Mouse (Mus musculus) cerebellum, adult 11 months (tissue): ENCODE measurements at regions not wholly inside any gene's neighbourhood (a gene's known extent, or its start where the extent isn't known, plus 50 kb on each side); places are given as distances from the start of the nearest gene placed in this dataset.

Experiments
- DNase-seq: peaks from one replicate; pipeline ENCODE4 v3.0.0; 2022

DNA sequence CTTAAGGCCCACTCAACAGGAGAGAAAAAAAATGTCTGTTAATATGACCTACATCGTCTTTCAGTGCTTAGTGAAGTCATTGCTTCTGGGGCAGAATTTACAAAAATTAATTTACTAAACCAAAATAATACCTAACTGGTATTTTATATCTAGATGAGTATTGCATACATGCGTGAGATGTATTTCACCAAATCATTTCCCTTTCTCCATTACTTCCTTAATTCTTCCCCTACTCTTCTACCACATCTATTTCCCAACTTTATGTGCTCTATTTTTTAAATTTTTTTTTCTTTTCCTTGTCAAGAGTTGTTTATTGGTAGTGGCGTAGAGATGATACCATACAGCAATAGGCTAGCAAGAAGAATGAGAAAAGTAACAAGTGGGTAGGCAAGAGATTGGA lies 536.7 kb downstream of the Flrt2 start:
- DNase-seq = no peak

DNA sequence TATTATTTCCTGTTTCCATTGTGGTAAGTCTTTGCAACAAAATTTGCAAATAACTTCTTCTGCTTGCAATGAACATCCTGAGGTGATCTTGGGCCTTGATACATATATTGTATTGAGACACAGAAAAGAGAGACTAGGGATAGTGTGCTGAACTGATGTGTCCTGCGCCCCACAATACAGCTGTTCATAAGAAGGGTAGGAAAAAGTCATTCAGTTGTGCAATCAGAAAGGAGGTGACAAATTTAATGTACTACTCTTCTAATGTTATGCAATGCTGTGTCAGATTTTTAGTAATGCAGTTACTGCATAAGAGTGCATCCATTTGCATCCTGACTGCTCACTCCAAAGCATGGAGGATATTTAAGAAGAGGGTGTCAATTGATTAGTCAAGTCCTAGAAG lies 543.5 kb downstream of the Flrt2 start:
- DNase-seq = no peak

DNA sequence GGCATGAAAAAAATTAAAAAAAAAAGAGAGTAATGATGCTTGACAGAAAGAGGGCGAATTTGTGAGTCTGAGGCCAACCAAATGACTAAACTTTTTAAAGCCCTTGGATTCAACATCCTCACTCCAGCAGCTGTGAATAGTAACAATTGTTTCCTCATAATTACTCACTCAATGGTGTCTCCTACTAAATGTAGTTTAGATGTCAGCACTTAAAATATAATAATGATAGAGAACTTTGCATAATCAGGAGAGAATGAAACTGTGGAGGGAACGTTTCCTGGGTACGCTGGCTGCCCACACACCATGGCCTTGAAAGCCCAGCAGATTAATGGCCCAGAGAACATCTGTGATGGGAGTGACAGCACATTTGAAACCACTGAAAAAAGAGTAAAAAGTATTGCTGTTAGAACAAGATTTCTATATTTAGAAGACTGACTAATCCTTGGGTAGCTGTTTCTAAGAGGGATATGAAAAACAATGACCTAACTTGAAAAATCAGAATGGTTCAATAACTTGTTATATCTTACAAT lies 544.0 kb downstream of the Flrt2 start:
- DNase-seq = no peak

DNA sequence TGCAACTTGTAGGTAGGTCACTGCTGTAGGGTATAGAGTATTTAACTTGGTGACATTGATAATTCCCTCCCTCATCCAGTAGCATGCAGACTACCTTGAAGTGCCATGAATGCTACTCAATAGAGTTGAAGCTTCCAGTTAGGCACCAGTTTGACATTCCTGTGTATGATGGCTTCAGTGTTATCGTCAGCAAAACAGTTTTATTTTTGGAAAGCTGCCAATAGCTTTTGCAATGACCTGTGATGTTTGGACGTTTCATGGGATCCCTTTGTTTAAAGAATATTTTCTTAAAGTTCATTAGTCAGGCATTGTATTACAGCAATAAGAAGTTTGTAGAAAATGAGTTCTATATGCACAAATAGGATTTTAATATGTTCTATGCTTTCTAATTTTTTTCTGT lies 547.6 kb downstream of the Flrt2 start:
- DNase-seq = no peak

DNA sequence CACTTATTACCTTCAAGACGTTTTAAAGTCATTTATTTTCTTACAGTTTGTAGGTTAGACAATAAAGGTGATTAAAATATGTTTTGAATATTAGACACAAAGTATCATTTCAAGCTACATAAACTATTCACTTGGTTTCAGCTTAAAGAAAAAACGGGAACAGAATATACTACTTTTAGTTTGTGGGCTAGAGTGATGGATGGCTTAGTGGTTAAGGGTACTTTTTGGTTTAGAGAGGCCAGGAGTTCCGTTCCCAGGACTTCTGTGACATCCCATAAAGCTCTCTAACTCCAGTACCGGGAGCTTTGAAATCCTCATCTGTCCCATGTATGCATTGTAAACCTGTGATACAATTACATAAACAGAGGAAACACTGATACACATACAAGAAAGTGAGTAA lies 570.0 kb downstream of the Flrt2 start:
- no peak for DNase-seq

DNA sequence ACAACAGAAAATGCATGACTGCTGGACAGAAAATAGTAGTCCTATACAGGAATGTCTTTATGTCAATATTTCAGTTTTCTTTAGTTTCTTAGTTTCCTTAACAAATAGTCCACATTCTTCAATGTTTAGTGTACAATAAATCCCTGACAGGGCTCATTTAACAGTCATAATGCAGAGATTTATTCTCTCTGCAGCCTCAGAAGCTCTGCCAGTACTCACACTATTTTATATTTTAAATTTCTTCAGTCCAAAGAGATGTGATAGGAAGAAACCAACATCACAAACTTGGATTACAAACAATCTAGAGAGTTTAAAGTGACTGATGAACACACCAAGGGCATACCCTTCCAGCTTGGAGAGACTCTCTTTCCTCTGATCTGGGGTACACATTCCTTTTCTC lies 583.9 kb downstream of the Flrt2 start:
- no peak for DNase-seq

DNA sequence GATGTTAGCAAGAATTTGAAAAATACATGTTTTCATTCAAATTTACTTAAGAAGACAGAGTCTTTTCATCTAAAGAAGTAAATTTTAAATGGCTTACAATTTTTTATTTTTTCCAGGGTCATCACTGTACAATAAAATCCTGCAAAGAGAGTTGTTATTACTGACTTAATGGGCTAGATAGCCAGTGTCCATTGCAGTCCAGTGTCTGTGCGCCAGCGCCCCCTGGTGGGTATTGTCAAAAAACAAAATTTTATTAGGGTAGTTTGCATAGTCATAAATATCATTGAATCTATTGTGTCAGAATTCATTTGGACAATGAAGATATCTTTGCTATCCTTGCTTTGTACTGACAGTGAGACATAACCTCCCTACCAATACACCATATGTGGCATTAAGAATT lies 619.1 kb downstream of the Flrt2 start:
- peak; percentile 2 for DNase-seq

DNA sequence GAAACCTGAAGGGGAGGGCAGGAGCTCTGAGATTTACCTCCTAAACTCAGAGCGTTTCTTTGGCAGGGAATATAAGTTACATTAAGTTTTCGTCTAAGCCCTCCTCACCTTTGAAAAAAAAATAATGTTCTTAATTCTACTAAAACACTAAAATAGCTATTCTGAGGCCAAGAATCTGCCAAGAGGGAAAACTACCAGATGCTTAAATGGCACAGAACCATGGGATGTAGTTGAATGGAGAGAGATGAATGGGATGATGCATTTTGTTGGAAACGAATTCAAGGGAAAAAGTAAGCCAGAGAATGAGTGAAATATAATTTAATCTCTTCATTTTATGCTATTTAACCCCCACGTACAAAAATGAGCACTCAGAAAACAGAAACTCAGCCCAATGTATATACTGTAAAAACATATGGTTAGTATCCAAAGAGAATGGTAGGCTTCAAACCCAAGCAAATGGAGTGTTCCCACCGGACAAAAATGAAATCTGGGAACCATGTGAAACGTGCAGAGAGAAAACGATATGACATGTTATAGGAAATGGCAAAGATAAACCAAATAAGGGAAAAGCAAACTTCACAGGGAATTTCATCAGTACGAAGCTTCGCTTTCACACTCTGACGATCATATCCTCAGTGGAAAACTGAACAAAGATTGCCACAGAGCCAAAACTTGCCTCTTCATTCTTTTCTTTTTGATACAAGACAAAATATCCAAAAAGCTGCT lies 631.2 kb downstream of the Flrt2 start:
- no peak for DNase-seq

DNA sequence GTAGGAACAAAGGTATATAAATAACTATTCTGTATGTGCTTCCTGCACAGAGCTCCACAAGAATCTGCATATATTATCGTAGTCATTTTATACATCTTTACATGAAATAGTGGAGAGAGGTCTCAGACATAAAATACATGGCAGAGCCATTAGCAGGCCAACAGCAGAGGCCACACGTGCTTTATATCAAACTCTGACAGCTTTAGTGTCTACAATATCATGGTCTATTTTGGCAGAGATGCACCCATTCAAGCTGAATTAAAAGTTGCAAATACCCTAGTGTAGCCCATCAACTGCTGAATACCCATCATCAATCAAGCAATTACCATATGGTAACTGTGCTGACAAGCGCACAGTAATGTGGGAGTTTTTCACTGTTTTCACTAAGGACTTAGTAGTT lies 659.1 kb downstream of the Flrt2 start:
- no peak for DNase-seq

DNA sequence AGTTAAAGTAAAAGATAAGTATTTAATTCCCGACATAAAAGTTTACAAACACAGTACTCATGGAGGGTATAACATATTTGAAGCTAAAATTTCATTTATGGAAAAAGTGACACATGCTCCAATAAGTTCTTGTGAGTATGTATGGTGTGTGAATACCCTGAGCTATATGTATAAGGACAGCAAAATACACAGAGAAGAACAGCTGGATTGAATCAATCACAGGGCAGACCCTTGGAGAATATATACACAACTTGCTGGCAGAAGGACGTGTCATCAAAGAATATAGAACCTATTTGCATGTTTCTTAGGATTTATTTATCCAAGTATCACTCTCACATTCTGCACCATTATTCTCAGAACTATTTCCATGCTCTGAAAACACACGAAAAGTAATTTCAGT lies 686.9 kb downstream of the Flrt2 start:
- no peak for DNase-seq

DNA sequence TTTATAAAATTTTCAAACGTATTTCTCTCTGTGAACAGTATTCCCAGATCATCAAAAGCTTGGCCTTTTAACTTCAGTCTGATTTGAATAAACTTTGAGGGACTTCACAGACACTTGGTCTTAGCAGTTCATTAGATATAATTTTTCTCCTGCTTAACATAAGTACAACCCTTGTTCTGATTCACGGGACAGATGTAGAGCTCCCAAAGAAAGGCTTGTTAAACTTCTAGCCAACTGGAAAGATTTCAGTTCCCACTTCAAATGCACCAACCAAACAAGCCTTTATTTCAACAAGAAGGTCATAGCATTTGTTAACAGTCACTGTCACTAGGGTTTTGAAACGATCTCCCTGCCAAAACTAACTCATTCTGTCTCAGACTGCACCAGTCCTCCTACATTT lies 727.1 kb downstream of the Flrt2 start:
- DNase-seq = no peak

DNA sequence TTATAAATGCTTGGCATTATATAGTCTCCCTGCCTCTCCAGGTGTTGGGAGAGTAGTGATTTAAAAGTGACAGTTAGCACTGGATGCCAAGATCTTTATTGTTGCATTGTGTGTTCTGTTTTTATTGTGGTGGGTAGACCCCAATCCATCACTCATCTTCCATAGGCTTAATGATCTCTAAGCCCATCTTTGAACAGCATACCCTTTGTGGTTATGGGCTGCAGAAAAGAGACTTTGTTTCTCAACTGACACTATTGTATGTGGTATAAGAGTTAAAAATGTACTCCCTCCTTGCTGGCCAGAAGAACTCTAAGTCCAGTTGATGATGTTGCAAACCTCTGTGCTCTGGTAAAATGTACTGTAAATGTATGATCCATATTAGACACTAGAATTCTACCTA lies 727.5 kb downstream of the Flrt2 start:
- DNase-seq = no peak

DNA sequence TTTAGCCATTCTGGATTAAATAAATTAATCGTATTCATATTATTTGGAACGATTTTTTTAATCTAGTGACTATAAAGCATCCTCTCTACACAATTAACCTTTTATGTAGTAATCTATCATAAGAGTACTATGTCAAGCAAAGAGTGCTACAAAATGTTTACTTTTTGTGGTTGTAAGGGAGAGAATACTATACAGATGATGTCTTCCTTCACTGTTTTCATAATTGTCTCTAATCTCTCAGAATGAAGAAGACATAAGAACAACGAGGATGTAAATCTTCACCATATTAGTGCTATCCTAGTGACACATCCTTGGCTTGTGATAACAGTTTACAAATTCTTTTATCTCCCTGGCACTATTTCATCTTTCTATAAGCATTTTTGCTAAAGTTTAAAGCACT lies 735.6 kb downstream of the Flrt2 start:
- no peak for DNase-seq

DNA sequence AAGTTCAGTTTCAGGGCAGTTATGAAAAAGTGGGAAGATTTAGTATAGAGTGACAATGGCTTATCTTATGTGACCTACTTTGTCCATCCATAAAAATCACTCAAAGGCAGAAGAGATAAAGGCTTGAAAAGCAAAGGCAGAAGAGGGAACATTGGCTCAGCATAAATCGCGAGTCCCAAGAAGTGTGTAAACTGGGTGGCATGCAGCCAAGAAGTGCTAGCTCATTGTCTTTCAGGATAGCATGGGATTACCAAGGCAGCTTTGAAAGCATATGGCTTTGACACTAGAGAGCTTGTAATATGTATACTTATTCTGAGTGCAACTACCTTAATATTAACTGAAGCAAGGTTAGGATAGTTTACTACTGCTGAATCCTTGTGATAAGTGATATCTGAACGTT lies 750.5 kb downstream of the Flrt2 start:
- no peak for DNase-seq

DNA sequence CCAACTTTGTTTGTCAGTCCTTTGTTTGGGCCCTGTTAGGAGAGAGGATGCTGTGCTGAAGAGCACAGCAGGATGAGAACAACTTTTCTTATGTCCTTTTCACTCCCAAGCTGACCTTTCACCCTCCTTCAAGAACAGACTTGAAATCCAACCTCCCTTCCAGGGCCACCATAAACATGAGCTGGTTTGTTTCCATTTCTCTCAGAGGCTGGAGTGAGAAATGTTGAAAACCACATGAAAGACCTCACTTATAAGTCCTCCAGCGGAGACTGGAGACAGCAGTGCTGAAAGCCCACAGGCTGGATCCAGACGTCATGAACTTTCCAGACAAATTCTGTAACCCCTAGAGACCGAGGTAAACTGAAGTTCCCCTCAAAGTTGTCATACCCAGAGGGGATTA lies 761.3 kb downstream of the Flrt2 start:
- DNase-seq = no peak

DNA sequence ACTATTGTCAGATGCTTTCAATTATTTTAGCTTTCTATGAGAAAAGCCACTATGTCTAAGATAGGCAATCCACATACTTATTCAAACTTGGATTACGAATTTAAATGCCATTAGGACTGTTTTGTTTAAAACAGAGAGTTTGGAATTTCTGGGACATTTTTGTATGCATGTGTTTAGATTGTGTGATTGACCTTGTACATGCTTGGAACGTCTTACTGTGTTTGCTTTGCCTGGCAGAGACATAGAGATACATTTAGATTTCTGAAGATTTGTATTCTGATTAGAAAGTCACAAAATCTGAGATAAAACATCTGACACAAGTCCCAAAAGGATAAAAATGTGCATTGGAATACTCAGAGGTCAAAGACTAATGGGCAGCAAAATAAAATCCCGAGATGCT lies 784.3 kb downstream of the Flrt2 start:
- DNase-seq = no peak

DNA sequence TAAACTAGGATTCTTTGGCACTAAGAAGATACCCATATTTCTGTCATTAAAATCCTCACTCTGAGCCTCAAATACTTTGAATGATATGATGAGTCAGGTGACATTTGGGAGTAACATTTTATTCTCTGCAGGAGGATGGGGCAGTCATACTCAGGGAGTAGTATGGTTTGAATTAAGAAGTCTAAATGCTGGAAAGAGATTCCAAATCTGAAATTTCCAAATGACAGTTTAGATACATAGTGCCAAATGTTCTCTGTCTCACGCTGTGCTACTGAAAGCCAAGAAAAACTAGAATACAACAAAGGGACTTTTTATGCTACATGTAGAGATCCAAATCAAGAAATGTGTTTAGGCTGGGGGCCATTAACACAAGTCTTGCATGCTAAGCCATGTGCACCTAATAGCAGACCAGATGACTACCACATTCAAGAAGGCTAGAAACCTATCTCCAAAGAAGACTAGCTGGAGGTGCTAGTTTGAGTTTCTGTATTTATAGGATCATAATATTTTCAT lies 796.5 kb downstream of the Flrt2 start:
- no peak for DNase-seq

DNA sequence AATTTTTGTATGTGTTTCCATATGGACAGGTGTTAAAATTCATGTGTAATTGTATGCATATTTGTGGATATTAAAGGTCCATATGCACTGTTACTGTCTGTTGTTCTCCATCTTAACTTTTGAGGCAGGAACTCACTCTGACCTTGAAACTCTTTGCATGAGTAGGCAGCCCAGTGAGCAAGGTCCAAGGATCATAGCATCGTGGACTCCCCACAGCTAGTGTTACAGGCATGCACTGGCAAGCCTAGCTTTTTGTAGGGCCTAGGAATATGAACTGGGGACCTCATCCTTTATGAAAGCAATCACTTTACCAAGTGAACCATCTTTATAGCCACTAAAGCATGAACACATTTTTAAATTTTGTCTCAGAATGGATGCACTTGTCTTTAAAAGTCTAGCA lies 817.6 kb downstream of the Flrt2 start:
- no peak for DNase-seq

DNA sequence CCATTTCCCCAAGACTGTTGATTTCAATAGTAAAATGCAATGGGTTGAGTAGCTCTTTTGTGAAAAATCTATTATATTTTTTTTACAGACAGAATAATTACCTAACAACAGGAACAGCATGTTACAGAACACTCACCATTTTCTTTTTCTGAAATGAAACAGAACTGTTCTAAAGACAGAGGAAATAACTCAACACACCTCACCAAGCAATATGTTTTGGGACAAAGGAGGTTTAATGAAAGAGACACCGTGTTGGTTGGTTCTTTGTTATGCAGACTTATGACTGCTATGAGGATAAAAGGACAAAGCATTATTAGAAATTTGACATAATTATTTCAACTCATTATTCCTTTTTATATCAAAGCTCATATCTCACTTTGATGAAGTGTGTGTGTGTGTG lies 866.8 kb downstream of the Flrt2 start:
- DNase-seq = no peak

DNA sequence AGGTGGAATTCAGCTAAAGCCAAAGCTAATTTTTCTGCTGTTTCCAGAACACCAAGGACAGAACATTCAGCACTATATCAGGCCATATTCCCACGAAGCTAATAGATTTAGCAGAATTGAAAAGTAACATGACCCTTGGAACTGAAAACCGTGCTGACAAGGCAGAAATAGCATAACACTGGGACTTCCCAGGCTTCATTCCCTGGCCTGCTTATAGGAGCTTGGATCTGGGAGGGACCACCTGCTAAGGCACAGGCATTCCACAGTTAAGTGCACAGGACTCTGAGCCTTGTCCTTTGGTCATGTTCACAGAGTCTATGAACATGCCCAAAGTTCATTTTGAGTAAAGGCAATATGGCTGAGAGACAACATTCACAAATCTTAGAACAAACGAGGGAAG lies 902.8 kb downstream of the Flrt2 start:
- no peak for DNase-seq

DNA sequence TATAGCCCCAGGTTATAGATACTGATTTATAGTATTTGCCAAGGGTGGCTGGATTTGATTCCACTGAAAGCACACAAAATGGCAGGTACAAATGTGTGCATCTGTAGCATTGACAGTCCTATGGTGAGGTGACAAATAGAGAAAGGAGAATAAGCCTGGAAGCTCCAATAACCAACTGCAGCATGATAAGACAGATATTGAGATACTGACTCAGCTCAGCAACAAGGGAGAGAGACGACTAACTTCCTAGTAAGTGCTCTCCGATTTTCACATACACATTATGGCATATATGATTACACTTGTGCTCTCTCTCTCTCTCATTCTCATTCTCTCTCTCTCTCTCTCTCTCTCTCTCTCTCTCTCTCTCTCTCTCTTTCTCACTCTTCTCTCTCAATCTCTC lies 923.1 kb downstream of the Flrt2 start:
- no peak for DNase-seq

DNA sequence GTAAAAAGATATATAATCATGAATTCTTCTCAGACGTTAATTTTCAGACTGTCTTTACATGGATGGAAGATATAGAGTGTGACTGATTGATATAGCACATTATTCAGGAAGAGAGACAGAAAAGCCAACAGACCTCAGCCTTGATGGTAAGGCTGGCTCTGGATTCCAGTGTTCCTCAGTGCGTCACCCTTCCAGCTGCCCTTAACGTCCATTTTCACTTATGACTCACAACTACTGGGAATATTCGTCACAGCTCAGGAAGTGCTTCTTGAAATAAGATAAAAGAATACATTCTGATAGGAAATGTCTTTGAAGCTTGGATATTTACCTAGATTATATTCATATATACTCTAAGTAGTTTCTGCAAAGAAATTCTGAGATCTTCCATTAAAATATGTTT lies 923.8 kb downstream of the Flrt2 start:
- no peak for DNase-seq

DNA sequence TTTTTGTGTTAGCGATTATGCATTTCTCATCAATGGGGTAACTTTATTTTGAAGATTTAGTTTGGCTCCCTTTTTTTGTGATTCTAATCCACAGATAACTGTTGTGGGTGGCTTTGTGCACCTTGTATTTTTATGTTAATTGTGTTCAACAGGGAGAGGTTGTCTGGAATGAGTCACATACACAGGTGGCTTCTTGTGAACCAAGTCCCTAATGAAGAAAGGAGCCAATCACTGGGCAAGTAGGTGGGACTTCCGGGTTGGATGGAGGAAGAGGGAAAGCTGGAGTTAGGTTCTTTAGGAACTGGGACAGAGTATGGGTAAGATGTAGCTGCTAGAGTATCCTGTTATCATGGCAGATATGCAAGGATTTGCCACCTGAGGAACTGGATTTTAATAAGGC lies 925.2 kb downstream of the Flrt2 start:
- no peak for DNase-seq
